Mouse (Mus musculus): ENCODE data around the gene Fads6.
A peak's percentile ranks its signal among the peaks of the same experiment; 100 is the strongest.

Gene Fads6

GRCm38 (mm10) chr11:115257775-115258510 lies 39.5 kb downstream of the Fads6 start:
- DNase-seq (ENCODE audit: low spot score) = no peak

GRCm38 (mm10) chr11:115251258-115251657 lies 46.2 kb downstream of the Fads6 start:
- no peak for DNase-seq (ENCODE audit: low spot score)

GRCm38 (mm10) chr11:115250405-115251090 lies 46.9 kb downstream of the Fads6 start:
- no peak for DNase-seq (ENCODE audit: low spot score)

- DNase-seq (ENCODE audit: low spot score) = no peak
Observed at GRCm38 (mm10) chr11:115249721-115250404, 47.6 kb downstream of the Fads6 start.

- DNase-seq (ENCODE audit: low spot score) = no peak
Observed at GRCm38 (mm10) chr11:115247945-115248344, 49.5 kb downstream of the Fads6 start.

- no peak for DNase-seq (ENCODE audit: low spot score)
Observed at GRCm38 (mm10) chr11:115247240-115247639, 50.2 kb downstream of the Fads6 start.

GRCm38 (mm10) chr11:115246386-115246785 lies 51.1 kb downstream of the Fads6 start:
- no peak for DNase-seq (ENCODE audit: low spot score)

GRCm38 (mm10) chr11:115244840-115245239 lies 52.6 kb downstream of the Fads6 start:
- DNase-seq (ENCODE audit: low spot score) = no peak

GRCm38 (mm10) chr11:115243783-115244182 lies 53.7 kb downstream of the Fads6 start:
- no peak for DNase-seq (ENCODE audit: low spot score)

- DNase-seq (ENCODE audit: low spot score) = no peak
Observed at GRCm38 (mm10) chr11:115242746-115243145, 54.7 kb downstream of the Fads6 start.

GRCm38 (mm10) chr11:115241402-115241801 lies 56.1 kb downstream of the Fads6 start:
- DNase-seq (ENCODE audit: low spot score) = no peak

- DNase-seq (ENCODE audit: low spot score) = no peak
Observed at GRCm38 (mm10) chr11:115236570-115236969, 60.9 kb downstream of the Fads6 start.

GRCm38 (mm10) chr11:115234320-115235044 lies 63.0 kb downstream of the Fads6 start:
- no peak for DNase-seq (ENCODE audit: low spot score)

- DNase-seq (ENCODE audit: low spot score) = no peak
Observed at GRCm38 (mm10) chr11:115233526-115234290, 63.8 kb downstream of the Fads6 start.

GRCm38 (mm10) chr11:115232889-115233288 lies 64.6 kb downstream of the Fads6 start:
- no peak for DNase-seq (ENCODE audit: low spot score)

GRCm38 (mm10) chr11:115231924-115232323 lies 65.5 kb downstream of the Fads6 start:
- DNase-seq (ENCODE audit: low spot score) = no peak

- DNase-seq (ENCODE audit: low spot score) = peak; percentile 77
Observed at GRCm38 (mm10) chr11:115231168-115231915, 66.1 kb downstream of the Fads6 start.
